Mouse (Mus musculus) colon, adult 2 months (tissue): ENCODE data around the gene Sec23ip. TPM values are rescaled to one million over a fixed set of nuclear protein-coding genes. Genes with fewer than 3 reads are reported as not detected.

ENCODE experiments used
- polyA plus RNA-seq: library from polyadenylated mRNA; depleted of rRNA; stranded (reverse); fragments of >200 nt; gene quantifications from 2 replicates; pipeline ENCODE4 v1.2.3, GENCODE M21; 2012; rRNA removed

Sec23ip gene
- 21.8 and 38.0 TPM in 2 replicates for polyA plus RNA-seq

DNA sequence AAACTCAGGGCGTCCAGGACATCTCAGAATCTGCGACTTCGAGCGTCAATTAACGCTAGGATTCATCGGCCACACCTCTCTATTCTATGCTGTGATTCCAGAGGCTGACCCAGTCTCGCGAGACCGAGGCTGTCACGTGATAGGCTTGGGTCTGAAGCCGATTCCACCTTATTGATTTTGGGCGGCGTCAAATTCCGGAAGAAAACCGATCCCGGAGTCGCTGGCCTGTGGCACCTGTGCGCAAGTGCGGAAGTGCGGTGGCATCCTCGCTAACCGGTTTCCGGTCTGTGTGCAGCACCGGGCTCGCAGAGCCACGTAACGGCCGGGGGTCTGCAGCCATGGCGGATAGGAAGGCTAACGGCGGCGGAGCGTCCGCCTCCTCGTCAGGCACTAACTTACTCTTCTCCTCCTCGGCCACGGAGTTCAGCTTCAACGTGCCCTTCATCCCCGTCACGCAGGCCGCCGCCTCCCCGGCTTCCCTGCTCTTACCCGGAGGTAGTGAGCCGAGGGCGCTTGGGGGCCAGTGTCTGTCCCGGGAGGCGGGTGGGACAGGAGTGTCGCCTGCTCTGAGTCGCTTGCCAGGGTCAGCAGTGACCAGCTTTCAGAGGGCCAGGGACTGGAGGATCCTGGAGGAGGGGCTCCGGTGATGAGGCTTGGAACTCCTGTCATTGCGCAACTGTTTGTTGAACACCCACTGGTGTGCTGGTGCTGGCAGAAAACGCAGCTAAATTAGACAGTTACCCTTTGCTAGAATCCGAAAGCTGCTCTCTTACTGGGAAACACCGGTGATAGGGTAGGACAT lies at the start of gene Sec23ip:
TSS of gene Sec23ip (plus strand) at position 260 of the 802 bp plus-strand sequence.

GRCm38 (mm10) chr7:128740334-128740733 lies 4.4 kb upstream of the Sec23ip start, which contains the start of gene Mcmbp:
Mcmbp (minus strand) TSS chr7:128740495.

Other genes starting within 250 kb of the Sec23ip start
- gene Bag3, start 221.3 kb upstream of the Sec23ip start, polyA plus RNA-seq: 54.7 and 56.9 TPM in 2 replicates
- 3.9 and 4.1 TPM in 2 replicates for gene Inpp5f, start 133.6 kb upstream of the Sec23ip start, polyA plus RNA-seq
- gene Mcmbp, start 4.4 kb upstream of the Sec23ip start, polyA plus RNA-seq: 40.8 and 41.4 TPM in 2 replicates